Mouse (Mus musculus) heart, adult 2 months (tissue): ENCODE results near the gene Nrxn3.

Experiments
- CTCF ChIP-seq: fragments of 200-600 bp; IDR thresholded peaks from 2 replicates; pipeline ENCODE4 v1.8.1; 2022; ENCODE audit warnings: antibody characterized with exemption, mild to moderate bottlenecking, moderate library complexity
- EP300 ChIP-seq: fragments of 200-500 bp; IDR thresholded peaks from 2 replicates; pipeline ENCODE4 v1.6.1; 2011; ENCODE audit warnings: low read depth, low read length, control low read depth; ENCODE audit not compliant: insufficient read depth
- POLR2A ChIP-seq: fragments of 200-500 bp; IDR thresholded peaks from 2 replicates; pipeline ENCODE4 v1.6.1; 2011; ENCODE audit warnings: mild to moderate bottlenecking, low read depth, low read length, control low read depth; ENCODE audit not compliant: insufficient read depth

DNA sequence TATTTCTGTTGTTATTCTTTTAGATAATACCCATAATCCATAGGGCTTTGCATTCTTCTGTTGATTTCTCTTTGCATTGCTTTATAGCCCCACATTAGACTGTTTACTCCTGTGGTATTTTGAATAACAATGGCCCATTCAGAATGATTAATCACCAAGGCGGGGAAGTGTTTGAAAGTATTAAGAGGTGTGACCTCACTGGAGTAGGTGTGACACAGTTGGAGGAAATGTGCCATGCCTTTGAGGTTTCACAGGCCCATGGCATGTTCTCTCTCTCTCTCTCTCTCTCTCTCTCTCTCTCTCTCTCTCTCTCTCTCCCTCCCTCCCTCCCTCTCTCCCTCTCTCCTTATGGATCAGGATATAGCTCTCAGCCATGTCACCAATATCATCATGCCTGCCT, 1019.6 kb downstream of the Nrxn3 start:
- TF ChIP-seq CTCF (no peak), POLR2A (no peak), EP300 (no peak)
